ENCODE assay signal across 8 mouse cellular contexts in genomic region chr6:114642601-114643528, GRCm38 (mm10). TPM values are rescaled to one million over a fixed set of nuclear protein-coding genes. Genes with fewer than 3 reads are reported as not detected.
DNase-seq lines count a peak whose midpoint lies in the region; ATAC-seq lines count a peak whose summit lies in the region.

TSS of gene Atg7 (plus strand) at chr6:114643097.

- peak; percentile 86 for ATAC-seq in hindbrain, embryonic 12.5 days (ENCODE audit: low FRiP score)

- H3K36me3 ChIP-seq in hindbrain, embryonic 12.5 days: no peaks in the 10 kb centered on the region

- H3K9ac ChIP-seq in hindbrain, embryonic 12.5 days: peak within 1 kb of the TSS; percentile 63

- H3K4me2 ChIP-seq in hindbrain, embryonic 12.5 days (replicated peaks): peak within 1 kb of the TSS; percentile 91

- peaks cover 9% of the 10 kb centered on the region for H3K4me1 ChIP-seq in hindbrain, embryonic 12.5 days

- H3K27ac ChIP-seq in hindbrain, embryonic 12.5 days: peak within 1 kb of the TSS; percentile 52; the same call in 1 of the 2 replicates

- H3K9me3 ChIP-seq in hindbrain, embryonic 12.5 days (replicated peaks): no peaks in the 10 kb centered on the region

- peak; percentile 93 for DNase-seq in Muller cell, postnatal 12 days (ENCODE audit: inconsistent ontology term)
- DNase-seq in cerebellum, adult 9-11 months: peak; percentile 91
- peak; percentile 86 to 92 for DNase-seq in frontal cortex, postnatal 10 days (ENCODE audit: low spot score in 2 of 2)
- peak; percentile 90 to 92 for DNase-seq in layer of hippocampus, postnatal 14 days (ENCODE audit: low spot score in 2 of 2)
- peak; percentile 94 for DNase-seq in lung, postnatal 14 days
- DNase-seq in retina, adult 2 months (ENCODE audit: low read depth, low spot score): peak; percentile 90
- DNase-seq in thymus, postnatal 36 days: peak; percentile 93 to 94

- H3K27me3 ChIP-seq in hindbrain, embryonic 12.5 days: 0 out of 2 replicates have a peak, but pooled peaks cover 4% of the 10 kb centered on the region

- under 1% methylated on average over 38 of the region's 38 CpGs for WGBS in hindbrain, embryonic 12.5 days

- H3K4me3 ChIP-seq in hindbrain, embryonic 12.5 days: peak within 1 kb of the TSS; percentile 68

RNA-seq across cellular contexts. Expression of gene Atg7, which starts in this region (rescaled TPM):
- 19.0 and 20.3 TPM in 2 replicates for polyA plus RNA-seq in hindbrain, embryonic 12.5 days (2016; fragmentation: Nextera tagmentation; extraction: Ambion mirVana)
- total RNA-seq in layer of hippocampus, postnatal 14 days (2021): 10 to 100 TPM; 21.0 to 27.7 TPM

Comparison
In these comparisons a context has a peak if more than half of its experiments do, and no peak if none do; other contexts are left out.
1. Peak in every context shown above with its lines: DNase-seq, ATAC-seq, H3K4me3 ChIP-seq and H3K27ac ChIP-seq.